Mouse (Mus musculus) cortical plate, adult 2 months (tissue): ENCODE measurements around the gene Abi3.

ENCODE experiments used
- CTCF ChIP-seq: fragments of 200-500 bp; IDR thresholded peaks from 2 replicates; pipeline ENCODE4 v1.5.1; 2011; ENCODE audit warnings: mild to moderate bottlenecking, control low read depth, low read length; ENCODE audit not compliant: insufficient read depth; ENCODE audit errors: extremely low read depth
- POLR2A ChIP-seq: fragments of 200-500 bp; IDR thresholded peaks from 2 replicates; pipeline ENCODE4 v1.6.1; 2011; ENCODE audit warnings: mild to moderate bottlenecking, low read length, control low read depth; ENCODE audit not compliant: insufficient read depth; ENCODE audit errors: extremely low read depth

DNA sequence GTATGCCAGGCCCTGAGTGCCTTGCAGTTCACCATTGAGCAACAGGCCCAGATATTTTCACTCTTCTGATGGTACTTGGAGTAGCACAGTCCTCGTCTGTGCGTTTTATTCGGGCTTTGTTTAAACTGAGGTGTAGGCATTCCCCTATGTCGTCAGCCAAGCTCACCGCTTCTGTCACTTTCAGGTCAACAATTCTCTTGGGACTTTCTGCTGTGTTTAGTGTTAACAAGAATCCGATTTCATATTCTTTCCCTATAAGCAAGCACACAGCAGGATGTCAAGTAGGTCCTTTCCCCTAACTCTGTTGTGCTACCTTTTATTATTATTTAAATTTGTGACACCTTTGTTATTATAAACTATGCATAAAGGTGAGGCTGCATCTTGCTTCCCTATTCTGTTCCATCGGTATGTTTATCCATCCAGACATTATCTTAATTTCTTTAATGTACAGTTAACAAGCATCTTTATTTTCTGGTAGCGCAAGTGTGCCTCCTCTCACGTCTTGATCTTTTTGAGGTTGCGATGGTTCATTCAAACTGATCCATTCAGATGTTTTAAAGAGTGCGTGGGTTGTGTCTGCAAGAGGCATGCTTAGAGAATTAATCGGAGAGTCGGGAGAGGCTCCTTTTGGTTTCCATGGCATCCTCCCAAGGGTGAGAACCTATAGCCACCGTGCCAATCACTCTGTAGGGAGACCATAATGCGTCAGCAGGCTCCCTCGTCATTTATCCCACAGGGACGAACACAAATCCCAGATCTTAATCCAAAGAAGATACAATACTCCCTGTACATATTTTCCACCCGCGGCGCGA, 15.6 kb upstream of the Abi3 start:
- no peak for TF ChIP-seq CTCF
- no peak for TF ChIP-seq POLR2A
